Mouse (Mus musculus) bone marrow macrophage, adult 2 months (primary cell): Measurements from ENCODE around the gene Vamp4.

Source experiments
- CTCF ChIP-seq: IDR thresholded peaks from 2 replicates; pipeline ENCODE4 v1.5.1; 2012; ENCODE audit warnings: low read depth, mild to moderate bottlenecking, low read length, moderate library complexity
- POLR2A ChIP-seq: IDR thresholded peaks from 2 replicates; pipeline ENCODE4 v1.6.1; 2012; ENCODE audit warnings: mild to moderate bottlenecking, low read depth, low read length, borderline replicate concordance

- TF ChIP-seq CTCF = no peak
- no peak for TF ChIP-seq POLR2A
Measured at GRCm38 (mm10) chr1:162615511-162615910, 45.2 kb downstream of the Vamp4 start.
